Mouse (Mus musculus): ENCODE measurements around the gene Mapkap1. TPM values are rescaled to one million over a fixed set of nuclear protein-coding genes. Genes with fewer than 3 reads are reported as not detected.

Mapkap1 gene
- polyA plus RNA-seq (2012; fragmentation: generic; extraction: Trizol), result 10 to 100 TPM in 1 of 2 experiments, 1 to 10 TPM in 1; 8.2 to 31.5 TPM

GRCm38 (mm10) chr2:34406601-34407464 lies at the start of gene Mapkap1:
TSS of gene Mapkap1 (plus strand) at chr2:34406771.

GRCm38 (mm10) chr2:34372305-34373301 lies 34.0 kb upstream of the Mapkap1 start, which contains the start of gene Pbx3:
TSS of gene Pbx3 (minus strand) at chr2:34373142.

Other genes with a start within 250 kb of the Mapkap1 start
- 1 to 10 TPM; 1.2 to 6.1 TPM for gene Pbx3, start 33.6 kb upstream of the Mapkap1 start, polyA plus RNA-seq (2012; fragmentation: generic; extraction: Trizol)